Mouse (Mus musculus): Measurements from ENCODE around the gene Tmem258.

The Tmem258 gene

DNA sequence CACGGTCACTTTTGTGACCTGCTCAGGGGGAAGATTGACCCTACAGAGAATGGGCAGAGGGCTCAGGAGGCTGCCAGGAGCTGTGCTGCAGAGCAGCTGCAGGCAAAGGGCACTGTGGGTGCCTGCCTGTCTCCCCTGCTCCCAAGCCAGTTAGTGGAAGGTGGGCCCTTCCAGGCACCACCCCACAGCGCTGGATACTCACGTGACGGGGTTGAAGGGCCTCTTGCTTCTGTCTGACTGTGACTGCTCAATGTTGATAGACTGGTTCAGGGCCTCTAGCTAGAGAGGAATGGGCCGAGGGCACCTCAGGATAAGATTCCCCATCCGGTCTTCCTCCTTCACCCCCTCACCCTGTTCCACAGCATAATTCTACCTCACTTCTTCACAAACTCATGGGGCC lies 15.8 kb downstream of the Tmem258 start:
- no peak for DNase-seq (ENCODE audit: extremely low spot score, low read depth, low spot score)

DNA sequence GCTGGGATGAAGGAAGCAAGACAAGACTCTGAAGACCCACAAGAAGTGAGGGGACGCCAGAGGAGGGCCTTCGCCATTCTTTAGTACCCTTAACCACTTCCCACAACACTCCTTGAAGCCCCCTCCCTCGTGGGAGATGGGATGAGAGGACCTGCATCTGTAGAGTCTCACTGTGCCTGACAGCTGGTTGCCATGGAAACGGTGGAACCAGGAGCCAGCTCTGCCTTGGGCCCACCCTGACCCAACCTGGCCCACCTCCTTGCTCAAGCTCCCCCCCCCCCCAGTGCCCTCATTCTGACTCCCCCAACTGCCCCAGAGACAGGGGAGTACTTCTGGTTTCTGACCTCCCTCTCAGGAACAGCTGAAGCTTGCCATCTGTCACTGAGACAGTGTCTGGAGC lies 17.8 kb downstream of the Tmem258 start:
- no peak for DNase-seq (ENCODE audit: extremely low spot score, low read depth, low spot score)

DNA sequence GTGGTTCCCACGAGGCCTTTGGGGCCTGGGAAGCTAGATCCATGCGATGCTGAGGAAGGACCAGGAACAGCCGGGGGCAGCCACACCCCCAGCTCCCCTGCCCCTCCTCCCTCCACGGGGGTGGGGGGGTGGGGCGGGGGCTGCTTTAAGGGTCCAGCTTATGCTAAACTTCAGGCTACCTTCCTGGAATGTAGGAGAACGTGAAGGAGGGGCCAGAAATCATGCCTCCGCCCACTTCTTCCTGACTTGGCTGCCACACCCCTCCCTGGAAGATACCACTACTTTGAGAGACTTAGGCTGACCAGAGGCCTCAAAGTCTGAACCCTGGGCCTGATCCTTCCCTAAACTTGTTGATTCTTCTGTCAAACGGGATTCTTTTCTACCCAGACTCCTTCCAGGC lies 18.8 kb downstream of the Tmem258 start:
- DNase-seq (ENCODE audit: extremely low spot score, low read depth, low spot score): no peak

DNA sequence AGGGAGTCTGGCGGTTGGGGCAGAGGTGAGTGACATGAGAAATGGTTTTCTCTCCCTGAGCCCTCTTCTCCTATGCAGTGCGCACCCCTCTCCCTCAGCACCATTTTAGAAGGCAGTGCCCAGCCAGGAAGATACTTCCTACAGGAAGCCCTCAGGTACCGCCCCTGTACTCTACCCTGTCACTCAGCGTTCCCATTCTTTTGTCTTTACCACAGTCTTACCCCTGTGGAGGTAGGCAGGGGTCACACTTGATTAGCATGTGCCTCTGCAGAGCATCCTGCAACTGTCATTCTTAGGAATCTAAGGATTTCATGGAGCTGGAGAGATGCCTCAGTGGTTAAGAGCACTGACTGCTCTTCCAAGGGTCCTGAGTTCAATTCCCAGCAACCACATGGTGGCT lies 19.7 kb downstream of the Tmem258 start:
- no peak for DNase-seq (ENCODE audit: extremely low spot score, low read depth, low spot score)

DNA sequence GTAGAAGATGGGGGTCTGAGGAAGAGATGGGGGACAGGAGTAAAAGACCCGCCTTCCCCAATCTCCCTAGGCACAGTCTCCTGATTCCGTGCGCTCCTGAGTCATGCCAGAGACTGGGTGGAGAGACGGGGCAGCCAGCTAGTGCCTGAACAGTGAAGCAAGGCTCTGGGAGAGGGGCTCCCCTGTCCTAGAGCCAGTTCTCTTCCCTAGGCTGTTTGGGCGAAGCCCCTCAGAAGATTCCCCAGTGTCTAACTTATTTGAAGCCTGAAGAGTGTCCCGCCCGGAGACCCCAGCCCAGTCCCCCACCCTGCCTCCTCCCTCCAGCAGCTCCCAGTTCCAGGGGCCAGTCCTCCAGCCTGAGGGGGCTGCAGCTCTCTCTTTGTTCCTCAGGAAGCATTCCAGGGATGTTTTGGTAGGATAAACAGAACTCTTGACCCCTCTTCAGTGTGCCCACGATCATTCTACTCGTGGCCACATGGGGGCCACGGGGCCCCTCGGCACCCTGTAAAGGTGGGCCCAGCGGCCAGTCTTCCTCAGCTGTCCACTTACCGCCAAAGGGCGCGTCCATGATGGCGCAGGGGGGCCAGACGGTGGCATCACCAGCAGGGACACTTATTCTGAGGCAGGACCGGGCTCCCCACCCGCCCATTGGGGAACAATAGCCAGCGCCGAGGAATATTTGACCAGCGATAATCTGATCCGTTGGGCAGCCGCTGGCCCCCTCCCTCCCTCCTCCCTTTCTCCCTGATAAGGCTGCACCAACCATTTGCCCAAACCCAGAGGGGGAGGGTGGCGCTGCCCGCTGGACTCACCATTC lies 21.0 kb downstream of the Tmem258 start:
- no peak for DNase-seq (ENCODE audit: extremely low spot score, low read depth, low spot score)

DNA sequence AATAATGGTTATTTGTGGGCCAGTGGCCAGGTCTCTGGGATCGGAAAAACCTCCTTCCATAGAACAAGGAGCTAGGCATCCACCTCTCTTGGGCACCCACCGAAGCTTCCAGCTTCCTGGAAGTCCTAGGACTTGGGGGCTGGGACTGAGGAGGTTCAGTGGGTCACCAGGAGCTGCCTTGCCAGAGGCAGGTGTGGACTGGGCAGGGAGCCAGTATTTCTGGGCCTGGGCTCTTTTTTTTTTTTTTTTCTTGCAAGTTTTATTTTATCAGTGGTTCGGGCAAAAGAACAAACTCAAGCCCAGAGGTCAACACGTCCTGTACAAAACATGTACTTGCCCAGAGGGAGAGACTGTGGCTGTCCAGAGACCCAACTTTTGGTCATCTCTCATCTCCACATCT lies 22.0 kb downstream of the Tmem258 start:
- no peak for DNase-seq (ENCODE audit: extremely low spot score, low read depth, low spot score)

DNA sequence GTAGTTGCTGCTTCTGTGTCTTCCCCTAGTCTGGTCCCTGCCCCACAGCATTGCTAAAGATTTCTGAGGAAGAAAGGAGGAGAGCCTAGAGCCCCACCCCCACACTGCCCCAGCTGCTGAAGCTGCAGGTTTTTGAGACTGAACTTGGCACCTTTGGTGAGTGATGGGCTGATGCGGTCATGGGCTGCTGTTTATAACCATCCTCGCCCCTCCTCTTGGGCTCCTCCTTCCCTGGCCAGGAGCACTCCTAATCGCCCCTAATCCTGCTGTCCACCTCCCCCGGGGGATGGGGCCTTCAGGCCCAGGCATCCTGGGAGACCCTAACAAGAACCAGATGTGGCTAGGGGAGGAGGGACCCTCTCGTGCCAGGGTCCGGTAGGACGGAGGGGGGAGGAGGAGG lies 27.2 kb downstream of the Tmem258 start:
- no peak for DNase-seq (ENCODE audit: extremely low spot score, low read depth, low spot score)

DNA sequence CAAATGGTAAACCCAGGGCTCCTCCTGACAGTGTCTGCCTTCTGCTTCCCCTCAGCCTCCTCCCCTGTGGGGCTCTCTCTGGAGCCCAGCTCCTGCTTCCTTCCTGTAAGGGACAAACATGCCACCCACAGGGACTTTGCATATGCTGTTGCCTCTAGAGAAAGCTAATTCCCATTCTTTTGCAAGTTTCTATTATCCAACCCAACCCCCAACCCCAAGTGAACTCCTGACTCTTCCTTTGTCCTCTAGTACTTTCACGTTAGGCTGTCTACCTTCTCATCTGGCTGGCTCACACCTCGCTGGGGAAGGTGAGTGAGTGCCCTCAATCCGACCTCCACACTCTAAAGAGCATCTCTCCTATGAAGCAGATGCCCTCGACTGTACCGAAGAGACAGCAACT lies 28.1 kb downstream of the Tmem258 start:
- no peak for DNase-seq (ENCODE audit: extremely low spot score, low read depth, low spot score)

DNA sequence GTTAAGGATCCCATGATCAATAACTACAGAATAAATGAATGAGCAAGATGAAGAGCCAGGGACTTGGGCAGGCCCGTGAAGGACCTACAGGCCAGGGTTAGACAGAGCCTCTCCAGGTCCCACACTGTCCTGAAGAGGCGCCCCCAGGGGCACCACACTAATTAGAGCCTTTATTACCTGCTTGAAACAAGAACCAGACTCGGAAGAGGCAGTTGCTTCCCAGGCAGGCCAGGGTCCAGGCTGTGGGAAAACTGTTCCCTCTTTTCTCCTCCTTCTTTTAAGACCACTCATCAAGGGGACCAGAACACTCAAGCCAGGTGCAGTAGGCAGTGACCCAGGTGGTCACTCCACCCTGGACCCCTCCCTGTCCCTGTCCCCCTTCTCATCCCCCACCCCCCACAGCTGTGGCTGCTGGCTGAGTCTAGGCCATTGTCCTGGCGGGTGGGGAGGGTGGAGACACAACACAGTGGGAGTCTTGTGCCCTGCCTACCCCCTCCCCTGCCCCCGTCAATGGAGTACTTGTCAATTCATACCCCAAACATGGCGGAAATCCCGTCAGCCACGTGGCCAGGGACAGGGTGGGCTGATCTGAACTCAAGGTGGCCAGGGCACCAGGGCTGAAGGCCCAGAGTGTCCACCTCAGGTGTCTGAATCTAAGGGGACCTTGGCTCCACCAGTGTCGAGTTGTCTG lies 28.7 kb downstream of the Tmem258 start:
- no peak for DNase-seq (ENCODE audit: extremely low spot score, low read depth, low spot score)

DNA sequence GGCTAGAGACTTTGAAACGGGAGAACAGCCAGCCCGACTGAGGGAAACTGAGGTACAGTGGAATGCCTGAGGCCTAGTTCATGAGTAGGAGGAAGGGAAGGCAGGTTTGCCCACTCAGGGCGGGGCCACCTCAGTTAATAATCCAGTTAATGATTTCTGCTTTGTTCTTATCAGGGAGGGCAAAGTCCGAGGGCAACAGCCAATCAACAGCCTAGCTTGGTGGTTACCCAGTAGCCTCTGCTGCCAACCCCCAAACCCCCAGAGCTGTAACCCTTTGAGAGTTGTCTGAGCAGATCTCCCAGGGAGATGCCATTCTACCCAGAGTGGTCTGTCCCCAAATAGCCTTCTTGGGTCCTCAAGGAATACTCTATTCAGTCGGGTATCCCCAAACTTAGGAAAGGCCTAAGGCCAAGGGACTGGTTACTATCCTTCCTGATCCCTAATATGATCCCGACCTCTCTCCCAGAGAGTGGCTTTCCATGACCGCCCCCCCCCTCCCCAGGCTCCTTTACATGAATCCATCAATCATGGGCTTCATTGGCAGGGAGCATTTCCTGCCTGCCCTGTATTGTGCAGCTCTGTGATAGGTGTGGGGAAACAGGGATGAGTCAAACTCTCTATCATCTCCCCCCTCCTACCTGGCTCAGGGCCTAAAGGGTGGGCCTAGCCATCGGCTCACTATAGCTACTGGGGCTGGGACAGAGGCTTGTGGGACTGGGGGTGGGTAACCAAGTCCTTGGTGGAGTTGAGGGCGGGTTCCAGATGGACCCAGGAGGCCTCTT lies 32.2 kb downstream of the Tmem258 start:
- no peak for DNase-seq (ENCODE audit: extremely low spot score, low read depth, low spot score)

DNA sequence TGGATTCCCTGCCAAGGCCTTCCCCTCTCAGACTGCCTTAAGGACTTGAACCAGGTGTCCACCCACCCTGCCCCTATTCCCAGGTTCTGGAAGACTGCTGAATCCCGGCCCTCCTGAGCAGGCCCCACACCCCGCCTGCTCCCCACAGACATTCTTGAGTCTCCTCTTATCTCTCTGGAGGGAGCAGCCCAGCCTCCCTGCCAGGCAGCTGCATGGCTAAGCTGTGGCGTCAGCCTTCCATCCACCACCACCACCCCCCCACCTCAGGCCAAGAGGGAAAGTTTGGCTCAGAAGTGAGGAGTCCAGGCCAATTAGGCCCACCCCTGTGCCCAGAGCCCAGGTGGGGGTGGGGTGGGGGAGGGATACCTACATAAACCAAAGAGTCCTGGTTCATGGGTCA lies 34.7 kb downstream of the Tmem258 start:
- DNase-seq (ENCODE audit: extremely low spot score, low read depth, low spot score): no peak

DNA sequence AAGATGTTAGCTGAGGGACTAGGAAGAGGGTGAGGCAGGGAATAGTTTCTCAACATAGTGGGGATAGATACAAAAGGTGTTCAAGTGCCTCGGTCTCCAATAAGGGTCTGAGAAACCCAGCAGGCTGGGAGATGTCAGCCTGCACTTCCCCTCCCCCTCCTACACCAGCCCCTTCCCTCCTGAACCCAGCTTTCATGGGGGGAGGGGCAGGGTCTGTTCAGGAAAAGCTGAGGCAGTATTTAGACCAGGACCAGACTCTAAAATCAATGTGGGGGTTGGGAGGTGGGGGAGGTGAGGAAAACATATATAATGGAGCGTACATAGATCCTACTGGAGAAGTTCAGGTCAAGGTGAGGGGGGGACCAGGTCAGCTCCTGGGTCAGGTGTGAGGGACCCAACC lies 35.6 kb downstream of the Tmem258 start:
- no peak for DNase-seq (ENCODE audit: extremely low spot score, low read depth, low spot score)

DNA sequence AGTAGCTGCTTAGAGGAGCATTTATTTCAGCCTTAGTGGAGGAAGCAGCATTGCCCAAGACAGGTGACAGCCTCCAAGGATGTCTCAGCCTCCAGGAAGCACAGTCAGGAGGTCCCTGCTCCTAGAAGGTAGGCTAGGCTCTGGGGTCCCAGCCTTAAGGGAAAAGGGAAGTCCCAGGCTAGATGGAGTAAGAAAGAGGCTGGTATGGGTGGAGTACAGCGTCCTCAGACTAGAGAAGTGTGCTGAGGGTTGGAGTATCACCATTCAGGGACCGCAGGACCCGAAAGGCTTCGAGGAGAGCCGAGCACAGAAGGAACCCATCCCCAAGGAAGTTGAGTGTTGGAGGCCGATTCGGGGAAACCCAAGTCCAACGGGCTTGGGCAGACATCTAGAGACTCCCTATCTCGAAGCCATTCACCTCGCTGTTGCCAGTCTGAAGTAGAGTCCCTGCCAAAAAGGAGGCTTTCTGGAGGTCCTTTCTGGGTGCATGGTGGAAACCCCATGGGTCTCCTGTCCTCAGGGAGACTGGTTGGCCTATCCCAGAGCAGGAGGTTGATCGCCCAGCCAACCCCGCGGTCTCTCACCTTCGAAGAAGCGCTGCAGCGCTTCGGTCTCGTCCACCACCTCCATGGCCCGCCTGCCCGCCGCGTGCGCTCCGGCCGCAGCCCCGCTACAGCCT lies 36.3 kb downstream of the Tmem258 start:
- DNase-seq (ENCODE audit: extremely low spot score, low read depth, low spot score): no peak

DNA sequence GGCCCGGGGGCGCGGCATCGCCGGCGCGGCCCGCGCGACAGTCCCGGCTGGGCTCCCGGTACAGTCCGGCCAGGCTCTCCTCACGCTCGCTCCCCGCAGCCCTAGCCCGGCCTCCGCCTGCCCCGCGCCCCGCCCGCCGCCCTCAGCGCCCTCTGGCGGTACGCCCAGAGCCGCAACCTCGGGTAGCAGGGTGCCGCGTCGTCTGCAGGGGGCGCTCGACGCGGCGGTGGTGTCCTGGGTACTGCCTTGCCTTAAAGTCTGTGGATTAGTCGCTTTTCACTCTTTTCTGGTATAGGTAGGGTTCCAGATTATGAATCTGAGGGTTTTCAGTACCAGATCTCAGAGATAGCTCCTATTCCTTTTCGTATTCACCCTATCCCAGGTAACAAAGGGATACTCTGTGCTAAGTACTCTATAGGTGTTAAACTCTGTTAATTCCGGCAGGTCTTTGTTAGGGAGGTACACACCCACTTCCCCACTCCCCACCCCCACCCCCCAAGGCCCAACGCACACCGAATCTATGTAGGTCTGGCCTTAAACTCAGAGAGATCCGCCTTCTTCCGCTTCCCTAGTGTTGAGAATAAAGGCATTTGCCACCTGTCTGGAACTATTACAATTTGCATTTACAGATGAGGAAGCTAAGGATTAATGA lies 37.0 kb downstream of the Tmem258 start, which contains the start of gene Myrf:
TSS of gene Myrf (minus strand) at position 95 of the 652 bp plus-strand sequence.
- no peak for DNase-seq (ENCODE audit: extremely low spot score, low read depth, low spot score)

DNA sequence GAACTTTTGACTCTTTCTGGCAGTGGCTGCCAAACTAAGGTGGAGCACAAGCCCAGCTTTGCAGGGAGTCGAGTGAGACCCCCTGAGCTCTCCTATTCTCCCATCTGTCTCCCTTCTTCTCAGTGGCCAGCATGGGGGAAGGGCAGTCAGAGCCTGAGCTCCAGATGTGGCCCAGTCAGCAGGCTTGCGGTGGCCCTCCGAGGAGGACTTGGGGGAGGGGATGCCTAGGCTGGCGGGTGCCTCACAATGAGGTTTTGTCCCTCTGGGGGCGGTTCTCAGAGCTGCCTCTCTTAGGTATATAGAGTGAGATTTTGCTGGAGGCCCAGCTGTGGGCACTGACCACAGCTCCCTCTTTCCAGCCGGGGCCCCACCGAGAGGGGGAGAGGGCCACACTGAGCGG lies 39.1 kb downstream of the Tmem258 start:
- no peak for DNase-seq (ENCODE audit: extremely low spot score, low read depth, low spot score)

DNA sequence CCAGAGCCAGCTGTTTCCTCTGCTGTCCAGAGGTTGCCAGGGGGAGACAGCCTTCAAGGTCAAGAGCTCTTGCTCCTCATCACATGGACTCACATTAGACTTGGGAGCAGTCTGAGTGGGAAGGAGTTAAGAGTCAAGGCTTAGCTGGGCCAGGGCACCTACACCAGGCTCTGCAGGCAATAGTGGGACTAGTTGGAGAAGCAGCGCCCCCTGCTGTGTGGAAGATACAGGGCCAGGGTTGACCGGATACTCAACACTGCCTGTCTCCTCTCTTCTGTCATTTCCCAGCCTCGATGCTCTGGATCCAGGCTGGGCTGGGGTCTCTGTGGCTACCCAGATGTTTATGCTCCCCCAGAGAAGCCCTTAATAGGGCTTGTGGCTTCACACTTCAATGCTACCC lies 40.4 kb downstream of the Tmem258 start:
- no peak for DNase-seq (ENCODE audit: extremely low spot score, low read depth, low spot score)

DNA sequence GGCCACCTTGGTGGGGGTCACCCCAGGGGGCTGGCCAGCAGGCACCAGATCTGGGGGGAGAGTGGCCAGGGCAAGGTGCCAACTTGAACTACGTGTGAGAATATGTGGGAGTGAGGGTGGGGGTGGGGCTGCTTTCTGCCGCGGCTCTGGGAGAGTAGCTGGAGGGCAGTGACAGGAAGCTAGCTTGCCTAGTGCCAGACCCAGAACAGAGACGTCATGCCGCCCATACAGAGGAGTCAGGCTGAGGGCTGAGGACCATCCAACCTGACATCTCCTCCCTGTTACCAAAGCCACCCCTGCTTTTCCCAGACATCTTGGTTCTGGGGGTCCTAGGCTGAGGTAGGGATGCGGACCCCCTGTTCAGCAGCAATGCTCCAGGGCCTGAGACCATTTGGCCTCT lies 43.4 kb downstream of the Tmem258 start:
- no peak for DNase-seq (ENCODE audit: extremely low spot score, low read depth, low spot score)

DNA sequence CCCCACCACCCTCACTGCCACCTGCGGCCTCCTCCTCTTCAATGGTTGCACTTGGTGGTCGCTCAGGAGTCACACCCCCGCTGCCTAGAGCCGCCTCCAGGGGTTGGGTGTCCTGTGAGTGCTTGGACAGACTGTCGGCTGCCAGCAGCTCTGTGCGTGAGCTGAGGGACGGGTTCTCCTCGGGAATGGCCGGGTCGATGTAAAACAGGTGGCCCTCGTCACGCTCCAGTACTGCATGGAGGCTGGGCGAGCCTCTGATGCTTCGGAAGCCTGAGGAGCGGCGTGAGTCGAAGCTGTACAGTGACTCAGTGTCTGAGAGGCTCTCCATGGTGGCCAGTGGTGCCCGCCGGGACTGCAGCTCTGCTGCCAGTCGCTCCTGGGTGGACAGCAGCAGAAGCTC lies 44.3 kb downstream of the Tmem258 start:
- no peak for DNase-seq (ENCODE audit: extremely low spot score, low read depth, low spot score)

Data from hindlimb bud, embryonic 11.5 days (tissue).